Mouse (Mus musculus) cerebellum, adult 2 months (tissue): ENCODE measurements around the gene L3mbtl2.

Source experiments
- CTCF ChIP-seq: fragments of 200-500 bp; IDR thresholded peaks from 2 replicates; pipeline ENCODE4 v1.5.1; 2011; ENCODE audit warnings: low read depth, mild to moderate bottlenecking, control low read depth, low read length, moderate library complexity, borderline replicate concordance; ENCODE audit not compliant: insufficient read depth
- POLR2A ChIP-seq: fragments of 200-500 bp; IDR thresholded peaks from 2 replicates; pipeline ENCODE4 v1.6.1; 2011; ENCODE audit warnings: low read length, control low read depth, borderline replicate concordance; ENCODE audit not compliant: insufficient read depth

GRCm38 (mm10) chr15:81676637-81677036 lies 12.9 kb downstream of the L3mbtl2 start:
- TF ChIP-seq CTCF (no peak), POLR2A (no peak)
